Mouse (Mus musculus): ENCODE results near the gene Esp8. TPM values are rescaled to one million over a fixed set of nuclear protein-coding genes. Genes with fewer than 3 reads are reported as not detected.

Esp8 gene
- not detected in 2 replicates for polyA plus RNA-seq (2015; fragmentation: Nextera tagmentation; extraction: Ambion mirVana)

DNA sequence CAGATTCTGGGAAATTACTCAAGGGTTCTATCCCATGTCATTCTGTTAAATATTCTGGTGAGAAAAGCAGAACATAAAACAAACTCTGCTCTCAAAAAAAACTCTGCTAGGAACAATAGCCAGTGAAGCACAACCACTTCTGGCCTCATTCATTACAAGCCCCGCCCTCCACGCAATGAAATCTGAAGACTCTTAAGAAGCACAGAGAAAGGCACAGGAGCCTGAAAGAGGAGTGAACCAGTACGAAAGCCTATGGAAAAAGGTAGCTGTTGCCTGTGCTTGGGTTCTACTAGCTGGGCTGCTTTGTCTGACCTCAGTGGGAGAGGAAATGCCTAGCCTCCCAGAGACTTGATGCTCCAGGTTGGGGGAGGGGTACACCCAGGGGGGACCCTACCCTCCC lies at the start of gene Esp8:
Gene Esp8, plus strand, starts transcription at position 205 of the 400 bp plus-strand sequence.

DNA sequence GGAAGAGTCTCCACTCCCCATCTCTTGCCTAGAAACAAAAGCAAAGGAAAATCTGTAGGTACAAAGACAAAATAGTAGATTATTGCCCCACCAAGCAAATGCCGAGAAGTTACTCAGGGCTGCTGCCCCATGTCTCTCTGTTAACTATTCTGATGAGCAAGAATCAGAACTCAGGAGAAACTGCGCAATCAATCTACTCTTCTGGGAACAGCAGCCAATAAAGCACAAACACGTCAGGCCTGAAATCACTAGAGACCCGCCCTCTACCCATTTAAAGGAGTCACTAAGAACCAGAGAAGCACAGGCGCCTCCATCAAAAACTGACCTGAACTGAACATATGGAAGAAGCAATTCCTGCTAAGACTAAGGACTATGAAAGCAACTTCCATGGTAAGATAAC lies 41.4 kb downstream of the Esp8 start, which contains the start of gene Esp6:
Gene Esp6, plus strand, starts transcription at position 301 of the 400 bp plus-strand sequence.

Other genes with a start within 250 kb of the Esp8 start
- 0.25 TPM in 1 of 2 replicates, not detected in the other for gene Crisp1, start 200.8 kb upstream of the Esp8 start, polyA plus RNA-seq (2015; fragmentation: Nextera tagmentation; extraction: Ambion mirVana)
- not detected in 2 replicates for gene Esp6, start 41.5 kb downstream of the Esp8 start, polyA plus RNA-seq (2015; fragmentation: Nextera tagmentation; extraction: Ambion mirVana)
- not detected in 2 replicates for gene Esp4, start 78.6 kb downstream of the Esp8 start, polyA plus RNA-seq (2015; fragmentation: Nextera tagmentation; extraction: Ambion mirVana)
- gene Esp3, start 112.1 kb downstream of the Esp8 start, polyA plus RNA-seq (2015; fragmentation: Nextera tagmentation; extraction: Ambion mirVana) = not detected in 2 replicates
- not detected in 2 replicates for gene Esp1, start 207.1 kb downstream of the Esp8 start, polyA plus RNA-seq (2015; fragmentation: Nextera tagmentation; extraction: Ambion mirVana)

All from neural tube, postnatal 0 days (tissue).